Mouse (Mus musculus) cerebellum, adult 2 months (tissue): ENCODE results near the gene Dgat2. TPM values are rescaled to one million over a fixed set of nuclear protein-coding genes. Genes with fewer than 3 reads are reported as not detected.

ENCODE experiments used
- DNase-seq, 2 experiments: peaks; one replicate each; pipeline ENCODE4 v3.0.0; 2021
- H3K27ac ChIP-seq: fragments of 200-500 bp; 2 replicates; pipeline ENCODE4 v1.5.1; 2012; ENCODE audit warnings: low read length, control low read depth, inconsistent platforms; ENCODE audit not compliant: insufficient read depth
- H3K27me3 ChIP-seq: fragments of 200-500 bp; 2 replicates; pipeline ENCODE4 v1.6.1; 2012; ENCODE audit warnings: inconsistent platforms, mild to moderate bottlenecking, low read length, moderate library complexity; ENCODE audit not compliant: control insufficient read depth, insufficient read depth
- H3K4me1 ChIP-seq: fragments of 200-500 bp; 2 replicates; pipeline ENCODE4 v1.6.1; 2011; ENCODE audit warnings: low read length; ENCODE audit not compliant: control insufficient read depth, insufficient read depth
- H3K4me3 ChIP-seq: fragments of 200-500 bp; replicated peaks from 2 replicates; pipeline ENCODE3; 2011; ENCODE audit warnings: mild to moderate bottlenecking, low read depth, low read length, control low read depth; ENCODE audit not compliant: insufficient read depth
- CTCF ChIP-seq: fragments of 200-500 bp; IDR thresholded peaks from 2 replicates; pipeline ENCODE4 v1.5.1; 2011; ENCODE audit warnings: low read depth, mild to moderate bottlenecking, control low read depth, low read length, moderate library complexity, borderline replicate concordance; ENCODE audit not compliant: insufficient read depth
- POLR2A ChIP-seq: fragments of 200-500 bp; IDR thresholded peaks from 2 replicates; pipeline ENCODE4 v1.6.1; 2011; ENCODE audit warnings: low read length, control low read depth, borderline replicate concordance; ENCODE audit not compliant: insufficient read depth
- WGBS: fragments of 180-500 bp; shearing (Covaris S2); methylation state at CpG from one replicate; pipeline ENCODE4 v1.1.7; 2018; 5-methylcytosine and 5-hydroxymethylcytosine counted together
- polyA plus RNA-seq: library from polyadenylated mRNA; depleted of rRNA; stranded (reverse); fragments of >200 nt; gene quantifications from 2 replicates; pipeline ENCODE4 v1.2.3, GENCODE M21; 2012

Dgat2 gene
- polyA plus RNA-seq, 1 experiment, result 26.2 TPM

- DNase-seq, result no peak
- no peak overlapping the region for H3K4me3 ChIP-seq
- 87% methylated on average over 6 of the region's 6 CpGs for WGBS
- no peaks in the 10 kb centered on the region for H3K4me1 ChIP-seq
- H3K27me3 ChIP-seq, result no peaks in the 10 kb centered on the region
- H3K27ac ChIP-seq, result no peak overlapping the region
- TF ChIP-seq CTCF (no peak), POLR2A (no peak)
Measured at GRCm38 (mm10) chr7:99188630-99189029, 6.1 kb upstream of the Dgat2 start.

- no peaks in the 10 kb centered on the region; the same call in 1 of the 2 replicates for H3K4me1 ChIP-seq
- no peak overlapping the region for H3K27ac ChIP-seq
- 72% methylated on average over 5 of the region's 5 CpGs for WGBS
- no peak overlapping the region for H3K4me3 ChIP-seq
- no peak for DNase-seq
- TF ChIP-seq CTCF (no peak), POLR2A (no peak)
- H3K27me3 ChIP-seq, result no peaks in the 10 kb centered on the region
Measured at GRCm38 (mm10) chr7:99187451-99187850, 4.9 kb upstream of the Dgat2 start.

GRCm38 (mm10) chr7:99185405-99185804, 2.9 kb upstream of the Dgat2 start:
- WGBS, result 91% methylated on average over 3 of the region's 3 CpGs
- H3K4me3 ChIP-seq, result no peak overlapping the region
- DNase-seq, result no peak
- H3K4me1 ChIP-seq, result peaks cover 12% of the 10 kb centered on the region; the same call in 1 of the 2 replicates
- H3K27me3 ChIP-seq, result no peaks in the 10 kb centered on the region
- H3K27ac ChIP-seq, result no peak overlapping the region
- TF ChIP-seq CTCF, result no peak
- no peak for TF ChIP-seq POLR2A

- 81% methylated on average over 6 of the region's 6 CpGs for WGBS
- Histone ChIP-seq H3K27ac (no peak overlapping the region), H3K4me3 (no peak overlapping the region), H3K4me1 (peaks cover 12% of the 10 kb centered on the region; the same call in 1 of the 2 replicates), H3K27me3 (no peaks in the 10 kb centered on the region)
- no peak for DNase-seq
- TF ChIP-seq CTCF, result no peak
Measured at GRCm38 (mm10) chr7:99183751-99184150, 1.2 kb upstream of the Dgat2 start.

GRCm38 (mm10) chr7:99181619-99182431, 694 bp downstream of the Dgat2 start:
- Histone ChIP-seq H3K4me1 (peaks cover 12% of the 10 kb centered on the region; the same call in 1 of the 2 replicates), H3K27ac (peak overlapping the region; percentile 83), H3K27me3 (no peaks in the 10 kb centered on the region), H3K4me3 (peak overlapping the region; percentile 64)
- TF ChIP-seq POLR2A (no peak), CTCF (no peak)
- 20% methylated on average over 14 of the region's 14 CpGs for WGBS
- peak in 1 of 2 experiments; percentile 44 for DNase-seq

GRCm38 (mm10) chr7:99180162-99180561, 2.4 kb downstream of the Dgat2 start:
- no peak for TF ChIP-seq POLR2A
- TF ChIP-seq CTCF, result no peak
- Histone ChIP-seq H3K4me3 (no peak overlapping the region), H3K27me3 (no peaks in the 10 kb centered on the region), H3K4me1 (peaks cover 15% of the 10 kb centered on the region), H3K27ac (no peak overlapping the region)
- WGBS, result 100% methylated on average over 1 of the region's 1 CpGs
- no peak for DNase-seq

GRCm38 (mm10) chr7:99179271-99179670, 3.2 kb downstream of the Dgat2 start:
- TF ChIP-seq POLR2A, result no peak
- no peak for TF ChIP-seq CTCF
- H3K4me1 ChIP-seq, result peaks cover 17% of the 10 kb centered on the region
- no peak overlapping the region for H3K4me3 ChIP-seq
- WGBS, result 43% methylated on average over 9 of the region's 9 CpGs
- H3K27ac ChIP-seq, result no peak overlapping the region
- H3K27me3 ChIP-seq, result no peaks in the 10 kb centered on the region
- DNase-seq, result peak in 1 of 2 experiments; percentile 35

- H3K27me3 ChIP-seq, result no peaks in the 10 kb centered on the region
- DNase-seq, result no peak
- no peak for TF ChIP-seq POLR2A
- TF ChIP-seq CTCF, result no peak
- H3K4me1 ChIP-seq, result peaks cover 22% of the 10 kb centered on the region
- H3K27ac ChIP-seq, result no peak overlapping the region
- 91% methylated on average over 5 of the region's 5 CpGs for WGBS
- no peak overlapping the region for H3K4me3 ChIP-seq
Measured at GRCm38 (mm10) chr7:99177386-99177785, 5.1 kb downstream of the Dgat2 start.
